Comparison of ENCODE assay signal across 17 mouse cellular contexts in the genomic region with DNA sequence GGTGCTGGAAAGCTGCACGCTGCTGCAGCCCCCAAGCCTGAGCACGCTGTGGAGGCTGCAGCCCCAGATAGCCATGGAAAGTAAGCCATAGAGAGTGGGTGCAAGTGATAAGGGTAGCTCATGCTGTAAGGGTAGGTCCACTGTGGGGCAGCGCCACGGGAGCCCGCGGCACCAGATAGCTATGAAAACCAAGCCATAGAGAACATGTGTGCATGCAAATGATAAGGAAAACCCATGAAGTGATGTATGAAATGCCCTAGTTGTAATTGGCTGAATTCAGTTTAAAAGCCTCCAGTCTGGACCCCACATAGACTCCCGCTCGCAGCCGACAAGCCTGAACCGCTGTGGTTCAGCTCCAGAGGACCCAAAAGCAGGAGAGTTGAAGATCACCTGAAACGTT. TPM values are rescaled to one million over a fixed set of nuclear protein-coding genes. Genes with fewer than 3 reads are reported as not detected.
DNase-seq lines count a peak whose midpoint lies in the region; ATAC-seq and TF ChIP-seq lines count a peak whose summit lies in the region.
"Had no signal": no experiment of that assay in that cellular context is flagged by ENCODE, and none has a peak within 500 bp of the region (broad histone marks: within the 10 kb centered on the region; RNA-seq: fewer than 3 reads in every experiment).

No protein-coding gene starts in this region.

- peak overlapping the region in 1 of 2 experiments; percentile 2; a peak in 2 of 4 replicates for H3K4me3 ChIP-seq in liver, embryonic 14.5 days (ENCODE audit: insufficient read depth in 1 of 2, low read depth in 2 of 2, low read length in 2 of 2)
- H3K4me3 ChIP-seq in hindbrain, embryonic 14.5 days (replicated peaks; ENCODE audit: low read length): no peak overlapping the region
- H3K4me3 ChIP-seq: embryonic facial prominence, embryonic 12.5 days; forebrain, embryonic 13.5 days; heart, embryonic 12.5 days had no signal

- no peaks in the 10 kb centered on the region for H3K9me3 ChIP-seq in liver, embryonic 14.5 days (ENCODE audit: control insufficient read depth, low read length)
- H3K9me3 ChIP-seq in hindbrain, embryonic 14.5 days (ENCODE audit: control insufficient read depth, low read length): no peaks in the 10 kb centered on the region
- H3K9me3 ChIP-seq: embryonic facial prominence, embryonic 12.5 days; forebrain, embryonic 13.5 days; heart, embryonic 12.5 days had no signal

- no peaks in the 10 kb centered on the region for H3K27me3 ChIP-seq in liver, embryonic 14.5 days (ENCODE audit: control insufficient read depth, insufficient read depth, low read length)
- H3K27me3 ChIP-seq in hindbrain, embryonic 14.5 days (ENCODE audit: control insufficient read depth, insufficient read depth, low read length): no peaks in the 10 kb centered on the region
- H3K27me3 ChIP-seq: embryonic facial prominence, embryonic 12.5 days; forebrain, embryonic 13.5 days; heart, embryonic 12.5 days had no signal

- ATAC-seq in liver, embryonic 14.5 days (ENCODE audit: insufficient read depth): peak; percentile 92
- ATAC-seq in hindbrain, embryonic 14.5 days (ENCODE audit: low FRiP score): no peak
- ATAC-seq: forebrain, embryonic 13.5 days; forebrain, postnatal 0 days; hindbrain, embryonic 16.5 days had no signal

- H3K4me1 ChIP-seq in liver, embryonic 14.5 days (replicated peaks; ENCODE audit: control insufficient read depth in 2 of 2, insufficient read depth in 2 of 2, low read length in 1 of 2): no peaks in the 10 kb centered on the region
- H3K4me1 ChIP-seq in hindbrain, embryonic 14.5 days (replicated peaks; ENCODE audit: control insufficient read depth, insufficient read depth, low read length): no peaks in the 10 kb centered on the region
- H3K4me1 ChIP-seq: embryonic facial prominence, embryonic 12.5 days; forebrain, embryonic 13.5 days; heart, embryonic 12.5 days had no signal

- WGBS in liver, embryonic 14.5 days (ENCODE audit: insufficient replicate concordance): 70% methylated on average over 11 of the region's 11 CpGs
- 91% methylated on average over 11 of the region's 11 CpGs for whole genome bisulfite sequencing in hindbrain, embryonic 14.5 days

- no peaks in the 10 kb centered on the region for H3K36me3 ChIP-seq in liver, embryonic 14.5 days (replicated peaks; ENCODE audit: control insufficient read depth, insufficient read depth, low read depth)
- no peaks in the 10 kb centered on the region for H3K36me3 ChIP-seq in hindbrain, embryonic 14.5 days (replicated peaks; ENCODE audit: control insufficient read depth, insufficient read depth)
- H3K36me3 ChIP-seq: embryonic facial prominence, embryonic 12.5 days; heart, embryonic 12.5 days had no signal

- H3K9ac ChIP-seq in liver, embryonic 14.5 days (replicated peaks): no peak overlapping the region
- no peak overlapping the region for H3K9ac ChIP-seq in hindbrain, embryonic 14.5 days
- H3K9ac ChIP-seq: embryonic facial prominence, embryonic 12.5 days; forebrain, embryonic 13.5 days; forebrain, postnatal 0 days; heart, embryonic 12.5 days had no signal

- H3K27ac ChIP-seq in liver, embryonic 14.5 days: no peak overlapping the region
- no peak overlapping the region for H3K27ac ChIP-seq in hindbrain, embryonic 14.5 days
- H3K27ac ChIP-seq: embryonic facial prominence, embryonic 12.5 days; forebrain, embryonic 13.5 days had no signal

- DNase-seq in heart, adult 11 months: peak; percentile 66
- DNase-seq in heart, postnatal 4 days: no peak
- peak; percentile 30 for DNase-seq in liver
- peak; percentile 4 to 53 (median 51) for DNase-seq in liver, embryonic 14.5 days (ENCODE audit: low read depth in 3 of 3, low spot score in 3 of 3)
- DNase-seq in thymus, postnatal 36 days: no peak
- DNase-seq in hindbrain, embryonic 14.5 days (ENCODE audit: low spot score): no peak
- no peak for DNase-seq in lung, adult 18-20 months
- DNase-seq: adrenal gland, postnatal 14 days; cerebellum, adult 11 months; cerebellum, adult 8-10 months; cerebellum, postnatal 14 days; forebrain, postnatal 0 days; gastrocnemius, postnatal 14 days had no signal

- H3K4me2 ChIP-seq in liver, embryonic 14.5 days (ENCODE audit: low read depth): no peak overlapping the region
- H3K4me2 ChIP-seq in hindbrain, embryonic 14.5 days (replicated peaks): no peak overlapping the region
- H3K4me2 ChIP-seq: embryonic facial prominence, embryonic 12.5 days; forebrain, embryonic 13.5 days; heart, embryonic 12.5 days had no signal

- no peak for TF ChIP-seq CTCF in liver, embryonic 14.5 days (IDR thresholded peaks at IDR 0.05; ENCODE audit: low read depth)

- TF ChIP-seq EP300 in liver, embryonic 14.5 days (IDR thresholded peaks at IDR 0.05; ENCODE audit: low read depth): peak; percentile 21; the same call in 1 of the 2 replicates

RNA-seq across cellular contexts. Expression of a gene that starts 58.8 kb away (rescaled TPM):
- 10 to 100 TPM; 11.4 to 11.8 TPM for total RNA-seq in heart, postnatal 4 days (2021)
- polyA plus RNA-seq in liver, embryonic 14.5 days (2012; rRNA removed): 1.8 and 2.3 TPM in 2 replicates
- 0.94 and 2.2 TPM in 2 replicates for polyA plus RNA-seq in liver, embryonic 14.5 days (2014; fragmentation: Nextera tagmentation; extraction: Ambion mirVana)
- polyA plus RNA-seq in hindbrain, embryonic 14.5 days (2014; fragmentation: Nextera tagmentation; extraction: Ambion mirVana): 25.8 and 27.3 TPM in 2 replicates

Comparison
In these comparisons a context has a peak if more than half of its experiments do, and no peak if none do; other contexts are left out.
1. DNase-seq: peak in heart, adult 11 months (single experiment), liver (single experiment) and liver, embryonic 14.5 days (3 of 3); none in heart, postnatal 4 days (single experiment), thymus, postnatal 36 days (0 of 2), hindbrain, embryonic 14.5 days (single experiment) and lung, adult 18-20 months (0 of 2).